In genomic region chr15:92398747-92399146, GRCm38 (mm10) we compare ENCODE assay signal across 24 mouse cellular contexts. TPM values are rescaled to one million over a fixed set of nuclear protein-coding genes. Genes with fewer than 3 reads are reported as not detected.
DNase-seq lines count a peak whose midpoint lies in the region; ATAC-seq and TF ChIP-seq lines count a peak whose summit lies in the region.
"Had no signal": no experiment of that assay in that cellular context is flagged by ENCODE, and none has a peak within 500 bp of the region (broad histone marks: within the 10 kb centered on the region; RNA-seq: fewer than 3 reads in every experiment).

No protein-coding gene starts in this region.

- no peaks in the 10 kb centered on the region for H3K36me3 ChIP-seq in embryonic facial prominence, embryonic 11.5 days (replicated peaks; ENCODE audit: control insufficient read depth, insufficient read depth, low read depth, low read length)
- no peaks in the 10 kb centered on the region for H3K36me3 ChIP-seq in embryonic facial prominence, embryonic 10.5 days (replicated peaks)
- H3K36me3 ChIP-seq in embryonic facial prominence, embryonic 14.5 days (ENCODE audit: control insufficient read depth, insufficient read depth, low read length): no peaks in the 10 kb centered on the region
- no peaks in the 10 kb centered on the region for H3K36me3 ChIP-seq in kidney, embryonic 15.5 days
- H3K36me3 ChIP-seq: forebrain, embryonic 15.5 days; hindbrain, embryonic 12.5 days; stomach, embryonic 15.5 days had no signal

- no peak overlapping the region for H3K27ac ChIP-seq in embryonic facial prominence, embryonic 11.5 days (replicated peaks; ENCODE audit: low read depth, low read length)
- no peak overlapping the region for H3K27ac ChIP-seq in embryonic facial prominence, embryonic 10.5 days (replicated peaks)
- H3K27ac ChIP-seq in layer of hippocampus, adult 2 months: no peak overlapping the region
- peak overlapping the region; percentile 28; the same call in 1 of the 2 replicates for H3K27ac ChIP-seq in embryonic facial prominence, embryonic 14.5 days (replicated peaks; ENCODE audit: low read depth, low read length)
- H3K27ac ChIP-seq in kidney, embryonic 15.5 days: no peak overlapping the region
- H3K27ac ChIP-seq: hindbrain, embryonic 12.5 days; stomach, embryonic 15.5 days had no signal

- no peak overlapping the region for H3K4me3 ChIP-seq in embryonic facial prominence, embryonic 11.5 days (ENCODE audit: low read depth, low read length)
- H3K4me3 ChIP-seq in embryonic facial prominence, embryonic 10.5 days: no peak overlapping the region
- no peak overlapping the region for H3K4me3 ChIP-seq in layer of hippocampus, adult 2 months
- H3K4me3 ChIP-seq in embryonic facial prominence, embryonic 14.5 days (ENCODE audit: low read depth, low read length): no peak overlapping the region
- no peak overlapping the region for H3K4me3 ChIP-seq in kidney, embryonic 15.5 days (replicated peaks)
- H3K4me3 ChIP-seq: hindbrain, embryonic 12.5 days; stomach, embryonic 15.5 days had no signal

- DNase-seq in embryonic facial prominence, embryonic 11.5 days (ENCODE audit: low spot score): peak; percentile 13
- no peak for DNase-seq in embryonic facial prominence, embryonic 10.5 days (ENCODE audit: low spot score)
- DNase-seq in layer of hippocampus, adult 2 months (ENCODE audit: low spot score in 2 of 2): no peak
- no peak for DNase-seq in layer of hippocampus, adult 9-11 months
- no peak for DNase-seq in embryonic facial prominence, embryonic 14.5 days (ENCODE audit: low spot score)
- peak; percentile 22 for DNase-seq in right cerebral cortex, postnatal 14 days
- no peak for DNase-seq in urinary bladder, postnatal 10 days (ENCODE audit: low spot score)
- DNase-seq: adrenal gland, adult 8-10 months; heart, postnatal 14 days; kidney, adult 8-10 months; kidney, postnatal 25 days; lung, postnatal 36 days; spleen, adult 18-20 months had no signal

- no peaks in the 10 kb centered on the region for H3K4me1 ChIP-seq in embryonic facial prominence, embryonic 11.5 days (ENCODE audit: control insufficient read depth, insufficient read depth, low read length)
- peaks cover 26% of the 10 kb centered on the region for H3K4me1 ChIP-seq in embryonic facial prominence, embryonic 10.5 days
- H3K4me1 ChIP-seq in embryonic facial prominence, embryonic 14.5 days (ENCODE audit: control insufficient read depth, insufficient read depth, low read length): peaks cover 13% of the 10 kb centered on the region; the same call in 1 of the 2 replicates
- H3K4me1 ChIP-seq in kidney, embryonic 15.5 days: peaks cover 11% of the 10 kb centered on the region

- H3K27me3 ChIP-seq in embryonic facial prominence, embryonic 11.5 days (ENCODE audit: control insufficient read depth, insufficient read depth, low read length): peaks cover 11% of the 10 kb centered on the region; the same call in 1 of the 2 replicates
- peaks cover 45% of the 10 kb centered on the region for H3K27me3 ChIP-seq in embryonic facial prominence, embryonic 10.5 days (replicated peaks; ENCODE audit: low read depth, poor library complexity, severe bottlenecking)
- peaks cover 24% of the 10 kb centered on the region for H3K27me3 ChIP-seq in embryonic facial prominence, embryonic 14.5 days (replicated peaks; ENCODE audit: control insufficient read depth, insufficient read depth, low read length)
- peaks cover 38% of the 10 kb centered on the region for H3K27me3 ChIP-seq in kidney, embryonic 15.5 days

- no peak for ATAC-seq in embryonic facial prominence, embryonic 11.5 days (replicated peaks; ENCODE audit: insufficient number of reproducible peaks, low FRiP score, low TSS enrichment, low read depth)
- no peak for ATAC-seq in embryonic facial prominence, embryonic 14.5 days (ENCODE audit: low read depth)
- ATAC-seq in kidney, embryonic 15.5 days (replicated peaks; ENCODE audit: low FRiP score): no peak
- ATAC-seq: forebrain, embryonic 15.5 days; midbrain, embryonic 16.5 days; Patski had no signal

- H3K9ac ChIP-seq in embryonic facial prominence, embryonic 11.5 days (replicated peaks; ENCODE audit: low read length): no peak overlapping the region
- H3K9ac ChIP-seq in embryonic facial prominence, embryonic 14.5 days (ENCODE audit: low read depth, low read length): no peak overlapping the region
- no peak overlapping the region for H3K9ac ChIP-seq in kidney, embryonic 15.5 days
- H3K9ac ChIP-seq: forebrain, embryonic 15.5 days; hindbrain, embryonic 12.5 days; lung, embryonic 14.5 days; stomach, embryonic 15.5 days had no signal

- peak; percentile 50 for TF ChIP-seq CTCF in layer of hippocampus, adult 2 months (conservative IDR thresholded peaks at IDR 0.05)

- H3K4me2 ChIP-seq in embryonic facial prominence, embryonic 11.5 days (ENCODE audit: low read depth, low read length): no peak overlapping the region
- H3K4me2 ChIP-seq in embryonic facial prominence, embryonic 14.5 days (ENCODE audit: low read depth, low read length): peak overlapping the region; percentile 29
- no peak overlapping the region for H3K4me2 ChIP-seq in kidney, embryonic 15.5 days
- H3K4me2 ChIP-seq: heart, embryonic 11.5 days; hindbrain, embryonic 12.5 days; liver, embryonic 11.5 days had no signal

- 37% methylated on average over 2 of the region's 2 CpGs for WGBS in embryonic facial prominence, embryonic 11.5 days
- WGBS in embryonic facial prominence, embryonic 10.5 days: 43% methylated on average over 2 of the region's 2 CpGs
- WGBS in embryonic facial prominence, embryonic 14.5 days: 22% methylated on average over 2 of the region's 2 CpGs
- WGBS in kidney, embryonic 15.5 days: 60% methylated on average over 2 of the region's 2 CpGs

- no peaks in the 10 kb centered on the region for H3K9me3 ChIP-seq in embryonic facial prominence, embryonic 11.5 days (replicated peaks; ENCODE audit: control insufficient read depth, low read length)
- no peaks in the 10 kb centered on the region for H3K9me3 ChIP-seq in embryonic facial prominence, embryonic 10.5 days
- H3K9me3 ChIP-seq in embryonic facial prominence, embryonic 14.5 days (ENCODE audit: control insufficient read depth, low read length): no peaks in the 10 kb centered on the region
- no peaks in the 10 kb centered on the region for H3K9me3 ChIP-seq in kidney, embryonic 15.5 days (replicated peaks)
- H3K9me3 ChIP-seq: forebrain, embryonic 15.5 days; hindbrain, embryonic 12.5 days; stomach, embryonic 15.5 days had no signal

RNA-seq across cellular contexts. Expression of gene Pdzrn4, which starts 2.1 kb away (rescaled TPM):
- polyA plus RNA-seq in embryonic facial prominence, embryonic 11.5 days (2014; fragmentation: Nextera tagmentation; extraction: Ambion mirVana): 2.8 and 3.2 TPM in 2 replicates
- 1.3 and 2.1 TPM in 2 replicates for polyA plus RNA-seq in embryonic facial prominence, embryonic 10.5 days (2016; fragmentation: Nextera tagmentation; extraction: Ambion mirVana)
- 1 to 10 TPM; 5.6 to 6.4 TPM for total RNA-seq in layer of hippocampus, adult 2 months (2021)
- polyA plus RNA-seq in embryonic facial prominence, embryonic 14.5 days (2014; fragmentation: Nextera tagmentation; extraction: Ambion mirVana): 4.3 and 4.4 TPM in 2 replicates
- 2.4 and 3.0 TPM in 2 replicates for polyA plus RNA-seq in kidney, embryonic 15.5 days (2015; fragmentation: Nextera tagmentation; extraction: Ambion mirVana)
- total RNA-seq: adrenal gland, adult 8-10 months; ES-E14; neutrophil, adult 5-6 weeks had no signal
- polyA plus RNA-seq: Patski had no signal

Comparison
In these comparisons a context has a peak if more than half of its experiments do, and no peak if none do; other contexts are left out.
1. DNase-seq: peak in embryonic facial prominence, embryonic 11.5 days (single experiment) and right cerebral cortex, postnatal 14 days (single experiment); none in embryonic facial prominence, embryonic 10.5 days (single experiment), layer of hippocampus, adult 2 months (0 of 2), layer of hippocampus, adult 9-11 months (single experiment), embryonic facial prominence, embryonic 14.5 days (single experiment) and urinary bladder, postnatal 10 days (single experiment).